Mouse (Mus musculus) limb, embryonic 11.5 days (tissue): ENCODE results near the gene Socs3. TPM values are rescaled to one million over a fixed set of nuclear protein-coding genes. Genes with fewer than 3 reads are reported as not detected.

ENCODE experiments used
- ATAC-seq: fragments of 200-750 bp; cut with Nextera tagmentation; 2 replicates; pipeline ENCODE4 v1.8.0; 2017; ENCODE audit warnings: low read depth; ENCODE audit not compliant: insufficient number of reproducible peaks, low FRiP score, low TSS enrichment
- DNase-seq: peaks from one replicate; pipeline ENCODE4 v3.0.0-alpha.2; 2015; ENCODE audit warnings: low spot score
- H3K27ac ChIP-seq: fragments of 300-500 bp; sonication (generic); replicated peaks from 2 replicates; pipeline ENCODE4 v1.5.1; 2014; ENCODE audit warnings: low read depth, mild to moderate bottlenecking, low read length
- H3K27me3 ChIP-seq: fragments of 300-500 bp; sonication (generic); 2 replicates; pipeline ENCODE4 v1.6.1; 2014; ENCODE audit warnings: mild to moderate bottlenecking, low read length, mixed read lengths; ENCODE audit not compliant: control insufficient read depth, insufficient read depth
- H3K36me3 ChIP-seq: fragments of 300-500 bp; sonication (generic); 2 replicates; pipeline ENCODE4 v1.6.1; 2014; ENCODE audit warnings: mild to moderate bottlenecking, low read length, moderate library complexity, mixed read lengths; ENCODE audit not compliant: control insufficient read depth, insufficient read depth
- H3K4me1 ChIP-seq: fragments of 300-500 bp; sonication (generic); 2 replicates; pipeline ENCODE4 v1.6.1; 2014; ENCODE audit warnings: low read length, mixed read lengths; ENCODE audit not compliant: control insufficient read depth, insufficient read depth
- H3K4me2 ChIP-seq: fragments of 300-500 bp; sonication (generic); 2 replicates; pipeline ENCODE4 v1.6.1; 2014; ENCODE audit warnings: low read depth, mild to moderate bottlenecking, moderate library complexity; ENCODE audit not compliant: severe bottlenecking
- H3K4me3 ChIP-seq: fragments of 300-500 bp; sonication (generic); 2 replicates; pipeline ENCODE4 v1.5.1; 2014; ENCODE audit warnings: low read depth, low read length
- H3K9ac ChIP-seq: fragments of 300-500 bp; sonication (generic); 2 replicates; pipeline ENCODE4 v1.6.1; 2014; ENCODE audit warnings: mild to moderate bottlenecking, low read length
- H3K9me3 ChIP-seq: fragments of 300-500 bp; sonication (generic); 2 replicates; pipeline ENCODE4 v1.6.1; 2016; ENCODE audit warnings: low read length; ENCODE audit not compliant: control insufficient read depth
- WGBS: fragments of 180-500 bp; shearing (Covaris S2); extraction: QIAGEN DNeasy Blood & Tissue Kit; methylation state at CpG from one replicate; pipeline ENCODE4 v1.1.7; 2014; 5-methylcytosine and 5-hydroxymethylcytosine counted together
- polyA plus RNA-seq: library from polyadenylated mRNA; unstranded; fragments of >200 nt; fragmentation: Nextera tagmentation; extraction: Ambion mirVana; gene quantifications from 2 replicates; pipeline ENCODE4 v1.2.1, GENCODE M21; 2014

The Socs3 gene
- polyA plus RNA-seq, 1 experiment from 2014 or later, result 5.4 TPM

DNA sequence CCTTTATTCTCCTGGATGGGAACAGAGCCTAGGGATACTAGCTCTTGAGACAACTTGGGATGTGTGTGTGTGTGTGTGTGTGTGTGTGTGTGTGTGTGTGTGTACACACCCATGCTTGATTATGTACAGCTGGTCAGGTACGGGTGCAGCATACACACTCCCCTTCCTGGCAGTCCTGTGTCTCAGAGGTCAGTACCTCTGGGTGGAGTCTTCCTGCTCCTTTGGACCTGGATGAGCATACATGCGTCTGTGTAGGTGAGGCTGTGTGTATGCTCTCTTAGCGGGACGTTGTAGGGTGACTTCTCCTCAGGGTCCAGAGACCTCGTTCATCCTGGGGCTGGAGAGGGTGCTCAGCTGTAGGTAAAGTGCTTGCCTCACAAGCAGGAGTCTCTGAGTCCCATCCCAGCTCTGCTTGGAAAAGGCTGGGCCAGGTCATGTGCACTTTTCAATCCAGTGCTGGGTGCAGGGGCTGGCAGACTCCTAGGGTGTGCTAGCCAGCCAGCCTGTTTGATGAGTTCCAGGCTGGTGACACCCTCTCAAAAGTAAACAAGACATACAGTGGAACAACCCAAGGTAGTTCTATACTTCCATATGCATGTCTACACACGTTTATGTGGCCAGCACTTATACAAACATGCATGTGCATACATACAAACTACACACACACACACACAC lies 29.6 kb upstream of the Socs3 start:
- ATAC-seq, result no peak
- Histone ChIP-seq H3K9me3 (no peaks in the 10 kb centered on the region), H3K4me3 (no peak overlapping the region), H3K9ac (no peak overlapping the region), H3K36me3 (peaks cover 15% of the 10 kb centered on the region), H3K4me1 (peaks cover 9% of the 10 kb centered on the region), H3K4me2 (no peak overlapping the region), H3K27me3 (no peaks in the 10 kb centered on the region), H3K27ac (no peak overlapping the region)
- no peak for DNase-seq
- WGBS, result 88% methylated on average over 6 of the region's 6 CpGs

DNA sequence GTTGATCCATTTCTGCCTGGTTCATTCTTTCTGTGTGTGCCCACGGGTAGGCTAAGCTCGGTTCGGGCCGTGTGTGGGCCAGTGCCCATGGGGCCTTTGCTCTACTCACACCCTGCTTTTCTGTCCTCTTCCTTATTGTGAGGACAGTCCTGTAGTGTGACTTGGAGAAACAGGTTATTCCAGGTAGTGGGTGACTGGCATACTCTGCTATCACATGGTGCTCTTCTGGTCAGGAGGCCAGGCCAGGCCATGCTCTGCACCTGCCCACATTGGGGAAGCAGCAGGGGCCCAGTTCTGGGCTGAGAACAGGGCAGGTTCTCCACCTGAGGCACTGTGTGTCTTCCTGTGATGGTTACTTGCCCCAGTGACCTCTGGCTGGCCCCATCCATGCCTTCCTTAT lies 28.5 kb upstream of the Socs3 start:
- H3K27ac ChIP-seq, result no peak overlapping the region
- peaks cover 11% of the 10 kb centered on the region for H3K36me3 ChIP-seq
- DNase-seq, result no peak
- ATAC-seq, result no peak
- H3K27me3 ChIP-seq, result no peaks in the 10 kb centered on the region
- no peak overlapping the region for H3K4me3 ChIP-seq
- WGBS, result 94% methylated on average over 4 of the region's 4 CpGs
- H3K4me2 ChIP-seq, result no peak overlapping the region
- H3K4me1 ChIP-seq, result peaks cover 19% of the 10 kb centered on the region
- H3K9me3 ChIP-seq, result no peaks in the 10 kb centered on the region
- H3K9ac ChIP-seq, result no peak overlapping the region

DNA sequence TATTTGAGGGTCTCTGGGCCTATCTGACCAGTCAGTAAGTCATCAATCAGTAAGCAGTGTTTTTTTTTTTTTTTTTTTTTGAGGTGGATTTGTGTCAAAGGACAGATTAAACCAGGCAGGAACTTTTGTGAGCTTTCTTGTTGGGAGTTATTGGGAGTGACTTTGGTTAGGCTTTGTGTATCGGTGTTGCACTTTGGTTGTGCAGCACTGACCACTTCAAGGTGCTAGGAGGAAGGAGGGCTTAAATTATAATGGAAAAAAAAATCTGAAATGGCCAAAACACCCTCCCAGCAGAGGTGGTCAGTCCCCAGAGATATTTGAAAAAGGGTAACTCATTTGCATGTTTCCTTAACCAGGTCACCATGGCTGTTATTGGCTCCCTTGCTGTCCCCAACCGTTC lies 27.2 kb upstream of the Socs3 start:
- no peak overlapping the region for H3K4me2 ChIP-seq
- no peak overlapping the region for H3K9ac ChIP-seq
- WGBS, result 94% methylated on average over 2 of the region's 2 CpGs
- H3K9me3 ChIP-seq, result no peaks in the 10 kb centered on the region
- H3K27me3 ChIP-seq, result no peaks in the 10 kb centered on the region
- H3K4me1 ChIP-seq, result peaks cover 23% of the 10 kb centered on the region
- ATAC-seq (no peak), DNase-seq (no peak)
- H3K36me3 ChIP-seq, result peaks cover 7% of the 10 kb centered on the region
- H3K4me3 ChIP-seq, result no peak overlapping the region
- H3K27ac ChIP-seq, result no peak overlapping the region

DNA sequence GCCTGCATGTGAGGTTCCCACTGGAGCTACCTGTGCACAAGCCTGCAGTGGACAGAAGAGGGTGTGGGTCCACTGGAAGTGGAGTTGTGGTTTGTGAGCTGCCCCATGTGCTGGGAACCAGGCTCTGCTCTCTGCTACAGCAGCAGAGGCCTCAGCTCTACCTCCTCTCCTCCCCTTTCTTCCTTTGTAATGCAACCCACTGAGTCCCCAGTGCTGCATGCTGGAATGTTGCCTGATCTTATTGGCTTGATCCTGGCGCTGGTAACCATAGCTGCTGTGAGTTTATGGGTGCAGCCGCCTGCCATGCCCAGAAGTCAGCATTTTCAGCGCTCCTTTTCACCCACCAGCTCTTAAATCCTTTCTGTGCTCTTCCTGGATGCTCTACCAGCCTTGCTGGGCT lies 26.2 kb upstream of the Socs3 start:
- Histone ChIP-seq H3K9ac (no peak overlapping the region), H3K4me2 (no peak overlapping the region), H3K27ac (no peak overlapping the region), H3K36me3 (peaks cover 3% of the 10 kb centered on the region; the same call in 1 of the 2 replicates), H3K27me3 (no peaks in the 10 kb centered on the region), H3K4me3 (no peak overlapping the region), H3K4me1 (peaks cover 23% of the 10 kb centered on the region), H3K9me3 (no peaks in the 10 kb centered on the region)
- WGBS, result 23% methylated on average over 3 of the region's 3 CpGs
- DNase-seq, result no peak
- ATAC-seq, result no peak

DNA sequence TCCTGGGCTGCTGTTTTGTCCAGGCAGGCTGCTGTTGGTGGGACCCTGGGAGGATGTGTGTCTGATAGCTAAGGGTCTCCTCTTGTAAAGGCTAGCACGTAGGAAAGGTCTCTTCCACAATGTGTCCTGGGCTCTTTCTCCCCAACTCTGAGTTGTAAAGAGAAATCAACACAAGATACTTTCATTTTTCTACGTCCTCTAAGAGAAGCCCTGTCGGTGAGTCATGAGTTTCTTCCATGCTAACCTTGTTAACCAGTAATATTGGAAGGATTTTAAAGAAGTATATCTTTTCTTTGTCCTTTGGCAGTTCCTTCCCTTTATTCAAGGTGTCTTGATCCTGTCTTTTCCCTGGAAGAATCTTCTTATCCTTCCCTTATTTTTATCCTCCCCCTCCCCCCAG lies 25.8 kb upstream of the Socs3 start:
- no peak overlapping the region for H3K4me3 ChIP-seq
- DNase-seq, result no peak
- no peak overlapping the region for H3K9ac ChIP-seq
- no peak overlapping the region for H3K27ac ChIP-seq
- H3K9me3 ChIP-seq, result no peaks in the 10 kb centered on the region
- H3K36me3 ChIP-seq, result peaks cover 3% of the 10 kb centered on the region; the same call in 1 of the 2 replicates
- 68% methylated on average over 3 of the region's 3 CpGs for WGBS
- ATAC-seq, result no peak
- H3K4me1 ChIP-seq, result peaks cover 23% of the 10 kb centered on the region
- no peak overlapping the region for H3K4me2 ChIP-seq
- H3K27me3 ChIP-seq, result no peaks in the 10 kb centered on the region

DNA sequence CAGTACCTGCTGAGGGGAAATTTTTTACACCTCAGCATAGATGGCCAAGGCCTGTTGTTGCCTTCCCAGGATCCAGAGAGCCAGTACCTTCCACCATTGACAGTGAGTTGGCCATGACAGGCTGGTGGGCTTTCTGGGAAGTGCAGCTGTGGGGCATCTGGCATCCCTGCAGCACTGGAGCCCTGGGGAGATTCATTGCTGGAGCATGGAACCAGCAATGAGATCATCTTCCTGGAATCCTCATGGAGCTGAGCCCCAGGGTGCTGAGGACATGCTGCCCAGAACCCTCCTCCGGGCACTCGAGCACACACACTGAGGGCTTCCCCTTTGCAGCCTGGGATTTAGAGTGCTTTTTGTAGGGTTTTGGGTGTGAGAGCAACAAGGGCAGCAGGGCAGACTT lies 25.4 kb upstream of the Socs3 start:
- DNase-seq, result no peak
- no peaks in the 10 kb centered on the region; the same call in 1 of the 2 replicates for H3K36me3 ChIP-seq
- H3K9me3 ChIP-seq, result no peaks in the 10 kb centered on the region
- H3K4me3 ChIP-seq, result no peak overlapping the region
- no peak overlapping the region for H3K27ac ChIP-seq
- 68% methylated on average over 2 of the region's 2 CpGs for WGBS
- no peak overlapping the region for H3K9ac ChIP-seq
- no peak overlapping the region for H3K4me2 ChIP-seq
- H3K4me1 ChIP-seq, result peaks cover 23% of the 10 kb centered on the region
- no peaks in the 10 kb centered on the region for H3K27me3 ChIP-seq
- no peak for ATAC-seq

DNA sequence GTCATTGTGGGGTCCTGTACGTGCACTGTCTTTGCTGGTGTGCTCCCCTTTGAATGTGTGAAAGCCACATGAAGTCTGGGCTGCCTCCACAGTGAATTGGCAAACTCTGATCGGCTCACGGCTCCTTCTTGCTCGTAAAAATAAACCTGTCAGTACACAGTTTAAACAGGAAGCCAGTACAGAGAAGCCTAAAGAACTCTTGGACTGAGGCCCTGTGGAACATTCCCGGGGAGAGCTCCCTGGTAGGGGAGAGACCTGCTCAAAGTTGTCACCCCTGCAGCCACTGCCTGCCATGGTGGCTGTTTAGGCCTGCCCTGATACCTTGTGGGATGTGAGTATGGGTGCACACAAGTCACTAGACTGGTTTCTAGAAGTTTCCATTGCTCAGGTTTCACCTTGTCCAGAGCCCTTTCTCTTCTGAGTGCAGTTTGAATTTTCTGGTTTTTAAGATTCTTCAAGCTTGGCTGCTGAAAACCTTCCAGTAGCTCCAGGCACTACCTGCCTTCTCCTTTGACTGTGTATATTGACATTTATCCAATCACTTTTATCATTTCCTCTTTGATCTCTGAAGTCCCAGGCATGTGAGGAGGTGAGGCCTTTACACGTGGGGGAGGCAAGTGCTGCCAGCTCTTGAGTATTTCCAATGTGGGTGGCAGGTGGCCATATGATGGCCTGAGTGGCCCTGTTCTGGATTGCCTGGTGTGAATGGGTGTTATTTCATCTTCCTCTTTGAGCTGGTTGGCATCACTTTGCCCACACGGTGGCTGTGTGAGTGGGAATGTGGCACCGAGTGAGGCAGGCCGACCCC lies 24.6 kb upstream of the Socs3 start:
- Histone ChIP-seq H3K9ac (no peak overlapping the region), H3K4me3 (no peak overlapping the region), H3K27ac (no peak overlapping the region), H3K9me3 (no peaks in the 10 kb centered on the region), H3K4me1 (peaks cover 23% of the 10 kb centered on the region), H3K27me3 (no peaks in the 10 kb centered on the region), H3K4me2 (no peak overlapping the region), H3K36me3 (no peaks in the 10 kb centered on the region; the same call in 1 of the 2 replicates)
- 51% methylated on average over 9 of the region's 9 CpGs for WGBS
- ATAC-seq (no peak), DNase-seq (no peak)

DNA sequence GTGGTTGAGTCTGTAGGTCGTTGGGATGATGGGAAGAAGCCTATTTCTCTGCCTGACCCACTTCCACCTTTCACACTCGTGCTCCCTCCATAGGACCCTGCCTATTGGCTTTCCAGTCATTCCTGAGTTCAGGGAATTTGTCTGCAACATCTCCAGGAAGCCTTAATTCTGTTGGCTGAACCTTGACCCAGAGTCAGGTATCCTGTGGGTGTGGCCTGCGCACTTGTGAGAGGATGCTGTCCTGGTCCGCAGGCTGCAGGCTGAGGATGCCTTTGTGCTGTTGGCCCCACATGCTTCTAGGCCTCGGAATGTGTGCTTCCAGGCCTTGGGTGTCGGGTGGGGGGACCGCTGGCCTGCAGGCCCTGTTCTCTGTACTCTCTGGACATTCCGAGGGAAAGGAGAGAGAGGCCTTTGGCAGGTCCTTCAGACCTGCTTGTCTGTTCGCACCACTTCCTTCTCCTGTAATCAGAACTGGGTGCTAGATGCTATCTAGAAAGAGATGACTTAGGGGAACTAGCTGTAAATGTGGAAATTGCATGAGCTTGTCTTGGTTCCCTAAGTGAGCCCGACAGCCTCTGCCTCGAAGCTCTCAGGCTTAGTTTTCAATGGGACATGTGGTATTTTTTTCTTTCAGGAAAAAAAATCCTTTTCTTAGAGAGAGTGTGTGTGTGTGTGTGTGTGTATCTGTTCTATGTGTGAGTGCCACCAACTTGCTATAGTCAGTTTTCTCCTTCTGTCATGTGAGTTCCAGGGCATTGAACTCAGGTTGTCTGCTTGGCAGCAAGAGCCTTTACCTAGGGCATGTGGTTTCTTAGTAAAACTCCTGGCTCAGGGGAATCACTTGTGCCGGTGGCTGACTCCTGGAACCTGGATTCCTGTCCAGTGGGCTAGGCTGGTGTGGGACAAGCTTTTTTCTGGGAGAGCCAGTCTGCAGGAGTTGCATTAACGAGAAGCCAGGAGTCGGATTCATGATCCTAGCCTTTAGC lies 23.6 kb upstream of the Socs3 start:
- Histone ChIP-seq H3K36me3 (no peaks in the 10 kb centered on the region; the same call in 1 of the 2 replicates), H3K9me3 (no peaks in the 10 kb centered on the region), H3K9ac (no peak overlapping the region), H3K4me1 (peaks cover 23% of the 10 kb centered on the region), H3K4me3 (no peak overlapping the region), H3K27me3 (no peaks in the 10 kb centered on the region), H3K27ac (no peak overlapping the region), H3K4me2 (no peak overlapping the region)
- no peak for DNase-seq
- WGBS, result 66% methylated on average over 14 of the region's 14 CpGs
- ATAC-seq, result no peak
